Mouse (Mus musculus) MEL (cell line): Measurements from ENCODE around the gene Kalrn. TPM values are rescaled to one million over a fixed set of nuclear protein-coding genes. Genes with fewer than 3 reads are reported as not detected.

ENCODE experiments used
- DNase-seq: peaks from one replicate; pipeline ENCODE4 v3.0.0; 2011; ENCODE audit warnings: low read depth, low spot score
- H3K27ac ChIP-seq: 2 replicates; pipeline ENCODE4 v1.5.1; 2012; ENCODE audit warnings: low read depth, mild to moderate bottlenecking, control low read depth, low read length, moderate library complexity; ENCODE audit not compliant: control insufficient read depth
- H3K27me3 ChIP-seq, 2 experiments: fragments of 150-350 bp in 1 of 2; sonication (generic) in 1 of 2; 2 replicates each; pipeline ENCODE4 v1.6.1; 2012; ENCODE audit warnings: low read length in 2 of 2, mild to moderate bottlenecking in 2 of 2, improper control_type of control experiment in 1 of 2, moderate library complexity in 1 of 2; ENCODE audit not compliant: insufficient read depth in 2 of 2, control insufficient read depth in 1 of 2
- H3K36me3 ChIP-seq, 2 experiments: 2 replicates each; pipeline ENCODE4 v1.6.1; 2012 to 2014; ENCODE audit warnings: low read length in 2 of 2, improper control_type of control experiment in 1 of 2, inconsistent platforms in 1 of 2, mild to moderate bottlenecking in 1 of 2; ENCODE audit not compliant: insufficient read depth in 2 of 2, control insufficient read depth in 1 of 2
- H3K4me1 ChIP-seq, 2 experiments: fragments of 150-350 bp in 1 of 2; sonication (generic) in 1 of 2; 2 replicates each; pipeline ENCODE4 v1.6.1; 2012; ENCODE audit warnings: low read length in 2 of 2, improper control_type of control experiment in 1 of 2, mild to moderate bottlenecking in 1 of 2; ENCODE audit not compliant: insufficient read depth in 2 of 2, control insufficient read depth in 1 of 2
- H3K4me3 ChIP-seq, 2 experiments: fragments of 150-350 bp in 1 of 2; sonication (generic) in 1 of 2; 2 replicates each; pipeline ENCODE4 v1.5.1; 2012; ENCODE audit warnings: low read depth in 2 of 2, low read length in 2 of 2, mild to moderate bottlenecking in 2 of 2, moderate library complexity in 2 of 2, control low read depth in 1 of 2, improper control_type of control experiment in 1 of 2; ENCODE audit not compliant: control insufficient read depth in 1 of 2, insufficient read depth in 1 of 2
- H3K79me2 ChIP-seq: 2 replicates; pipeline ENCODE4 v1.6.1; 2012; ENCODE audit warnings: mild to moderate bottlenecking, low read length, moderate library complexity; ENCODE audit not compliant: control insufficient read depth, poor library complexity, insufficient read depth
- H3K9ac ChIP-seq: 2 replicates; pipeline ENCODE4 v1.6.1; 2012; ENCODE audit warnings: low read depth, mild to moderate bottlenecking, control low read depth, low read length, moderate library complexity; ENCODE audit not compliant: control insufficient read depth, poor library complexity, severe bottlenecking
- H3K9me3 ChIP-seq: fragments of 150-350 bp; sonication (generic); replicated peaks from 2 replicates; pipeline ENCODE4 v1.6.1; 2012; ENCODE audit warnings: mild to moderate bottlenecking, low read length, improper control_type of control experiment, moderate library complexity; ENCODE audit not compliant: insufficient read depth
- CHD1 ChIP-seq: IDR thresholded peaks from 2 replicates; pipeline ENCODE4 v1.6.1; 2012; ENCODE audit warnings: low read depth, mild to moderate bottlenecking, inconsistent platforms, low read length, improper control_type of control experiment
- CHD2 ChIP-seq: IDR thresholded peaks from 2 replicates; pipeline ENCODE4 v1.6.1; 2011; ENCODE audit warnings: low read length, improper control_type of control experiment
- EP300 ChIP-seq, 2 experiments: IDR thresholded peaks; 2 replicates each; pipeline ENCODE4 v1.6.1; 2011; ENCODE audit warnings: improper control_type of control experiment in 2 of 2, low read length in 2 of 2, low read depth in 1 of 2, mild to moderate bottlenecking in 1 of 2
- HCFC1 ChIP-seq: IDR thresholded peaks from 2 replicates; pipeline ENCODE4 v1.6.1; 2012; ENCODE audit warnings: low read depth, mild to moderate bottlenecking, inconsistent platforms, low read length, improper control_type of control experiment, moderate library complexity
- JUND ChIP-seq: IDR thresholded peaks from 2 replicates; pipeline ENCODE4 v1.6.1; 2011; ENCODE audit warnings: low read depth, mild to moderate bottlenecking, improper control_type of control experiment, low read length
- KAT2A ChIP-seq: conservative IDR thresholded peaks from 2 replicates; pipeline ENCODE4 v1.6.1; 2012; ENCODE audit warnings: low read depth, low read length, improper control_type of control experiment, inconsistent platforms
- MAX ChIP-seq: IDR thresholded peaks from 2 replicates; pipeline ENCODE4 v1.6.1; 2011; ENCODE audit warnings: low read length, improper control_type of control experiment
- MXI1 ChIP-seq: IDR thresholded peaks from 2 replicates; pipeline ENCODE4 v1.6.1; 2011; ENCODE audit warnings: mild to moderate bottlenecking, low read depth, low read length, improper control_type of control experiment
- MYC ChIP-seq: IDR thresholded peaks from 2 replicates; pipeline ENCODE4 v1.6.1; 2011; ENCODE audit warnings: low read depth, mild to moderate bottlenecking, low read length, improper control_type of control experiment, moderate library complexity
- POLR2A ChIP-seq, 2 experiments: IDR thresholded peaks; 2 replicates each; pipeline ENCODE4 v1.6.1; 2011 to 2012; ENCODE audit warnings: low read length in 2 of 2, mild to moderate bottlenecking in 2 of 2, control low read depth in 1 of 2, improper control_type of control experiment in 1 of 2, low read depth in 1 of 2, moderate library complexity in 1 of 2; ENCODE audit not compliant: control insufficient read depth in 1 of 2, insufficient read depth in 1 of 2, poor library complexity in 1 of 2
- POLR2AphosphoS2 ChIP-seq: IDR thresholded peaks from 2 replicates; pipeline ENCODE4 v1.6.1; 2011; ENCODE audit warnings: low read length, improper control_type of control experiment
- POLR2AphosphoS5 ChIP-seq: IDR thresholded peaks from 2 replicates; pipeline ENCODE4 v1.6.1; 2012; ENCODE audit warnings: low read depth, borderline replicate concordance, mild to moderate bottlenecking, inconsistent platforms, low read length, moderate library complexity, mixed read lengths
- RCOR1 ChIP-seq: IDR thresholded peaks from 2 replicates; pipeline ENCODE4 v1.6.1; 2012; ENCODE audit warnings: low read depth, mild to moderate bottlenecking, inconsistent platforms, low read length, improper control_type of control experiment
- SMC3 ChIP-seq: IDR thresholded peaks from 2 replicates; pipeline ENCODE4 v1.6.1; 2011; ENCODE audit warnings: low read depth, low read length, improper control_type of control experiment
- TAL1 ChIP-seq: IDR thresholded peaks from 2 replicates; pipeline ENCODE4 v1.6.1; 2012; ENCODE audit warnings: mild to moderate bottlenecking, inconsistent platforms, low read length, moderate library complexity, mixed read lengths
- USF2 ChIP-seq, 2 experiments: IDR thresholded peaks; 2 replicates each; pipeline ENCODE4 v1.6.1; 2011 to 2012; ENCODE audit warnings: improper control_type of control experiment in 2 of 2, low read length in 2 of 2, borderline replicate concordance in 1 of 2, inconsistent platforms in 1 of 2, low read depth in 1 of 2, mild to moderate bottlenecking in 1 of 2; ENCODE audit not compliant: insufficient read depth in 1 of 2
- ZKSCAN1 ChIP-seq: IDR thresholded peaks from 2 replicates; pipeline ENCODE4 v1.6.1; 2012; ENCODE audit warnings: low read depth, mild to moderate bottlenecking, inconsistent platforms, low read length, improper control_type of control experiment, moderate library complexity
- ZMIZ1 ChIP-seq: IDR thresholded peaks from 2 replicates; pipeline ENCODE4 v1.6.1; 2012; ENCODE audit warnings: low read depth, mild to moderate bottlenecking, inconsistent platforms, low read length, improper control_type of control experiment, moderate library complexity
- ZNF384 ChIP-seq: IDR thresholded peaks from 2 replicates; pipeline ENCODE4 v1.6.1; 2012; ENCODE audit warnings: low read depth, mild to moderate bottlenecking, inconsistent platforms, low read length, improper control_type of control experiment
- polyA plus RNA-seq, 2 experiments: library from polyadenylated mRNA; stranded (reverse) in 1 of 2; unstranded in 1 of 2; fragments of >175 nt in 1 of 2; fragments of >200 nt in 1 of 2; gene quantifications; 2 replicates each; pipeline versions ENCODE4 v1.2.1 to v1.2.4; 2012; ENCODE audit warnings: low replicate concordance in 2 of 2, low read depth in 1 of 2; ENCODE audit not compliant: insufficient read length in 2 of 2, insufficient read depth in 1 of 2, missing spikeins in 1 of 2
- total RNA-seq: library from RNA; depleted of rRNA; stranded (reverse); fragments of 300-350 nt; gene quantifications from 2 replicates; pipeline ENCODE4 v1.2.3, GENCODE M21; 2012

Gene Kalrn
- total and polyA plus RNA-seq, 3 experiments = 10.4 to 11.8 TPM; not detected in 1

DNA sequence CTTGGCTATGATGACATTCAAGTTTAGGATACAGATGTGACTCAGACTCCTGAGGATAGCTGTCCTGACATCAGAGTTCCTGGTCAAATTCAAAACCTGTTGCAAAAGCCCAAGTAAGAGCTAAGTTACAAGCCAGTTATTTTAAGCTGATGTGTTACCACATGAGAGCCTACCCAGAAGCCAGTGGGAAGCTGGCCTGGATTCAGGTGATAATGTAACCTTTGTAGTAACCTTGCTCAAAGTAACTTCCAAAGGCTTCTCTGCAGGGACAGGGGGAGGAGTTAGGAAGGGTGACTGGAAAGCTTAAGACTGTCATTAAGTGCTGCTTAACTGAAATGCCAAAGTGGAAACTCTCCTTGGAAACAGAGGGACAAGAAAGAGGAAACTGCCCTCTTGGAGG is 506.4 kb downstream of the Kalrn start:
- no peak overlapping the region for H3K9ac ChIP-seq
- no peaks in the 10 kb centered on the region for H3K4me1 ChIP-seq
- no peaks in the 10 kb centered on the region for H3K27me3 ChIP-seq
- no peaks in the 10 kb centered on the region for H3K79me2 ChIP-seq
- H3K27ac ChIP-seq = no peak overlapping the region
- no peak for DNase-seq
- H3K9me3 ChIP-seq = no peaks in the 10 kb centered on the region
- H3K4me3 ChIP-seq = no peak overlapping the region
- H3K36me3 ChIP-seq = no peaks in the 10 kb centered on the region
- TF ChIP-seq POLR2AphosphoS2 (no peak), MXI1 (no peak), POLR2A (IDR thresholded peaks at IDR 0.05; ENCODE audit: control insufficient read depth in 1 of 2, insufficient read depth in 1 of 2, low read depth in 1 of 2, low read length in 2 of 2, poor library complexity in 1 of 2) (no peak), RCOR1 (no peak)

DNA sequence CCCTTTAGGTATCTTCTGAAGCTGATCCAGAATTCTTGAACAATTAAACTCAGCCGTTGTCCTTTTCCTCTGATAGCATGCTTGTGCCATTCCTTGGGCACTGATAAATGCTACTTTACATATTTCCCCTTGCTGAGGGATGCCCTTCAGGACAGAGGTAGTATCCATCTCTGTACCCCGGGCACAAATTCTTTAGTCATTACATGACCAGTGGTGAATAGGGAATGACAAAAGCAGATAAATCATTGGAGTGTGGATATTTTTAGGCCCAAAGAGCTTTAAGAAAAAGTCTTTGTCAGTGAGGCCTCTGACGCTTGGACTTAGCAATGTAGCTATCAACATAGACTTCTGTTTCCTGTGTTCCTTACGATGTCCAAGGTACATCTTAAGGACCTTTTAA is 507.0 kb downstream of the Kalrn start:
- H3K9ac ChIP-seq = no peak overlapping the region
- H3K79me2 ChIP-seq = no peaks in the 10 kb centered on the region
- no peak overlapping the region for H3K4me3 ChIP-seq
- H3K36me3 ChIP-seq = no peaks in the 10 kb centered on the region
- no peaks in the 10 kb centered on the region for H3K4me1 ChIP-seq
- H3K27me3 ChIP-seq = no peaks in the 10 kb centered on the region
- DNase-seq = no peak
- no peaks in the 10 kb centered on the region for H3K9me3 ChIP-seq
- no peak overlapping the region for H3K27ac ChIP-seq
- no peak for TF ChIP-seq JUND
- no peak for TF ChIP-seq RCOR1
- no peak for TF ChIP-seq POLR2A (IDR thresholded peaks at IDR 0.05; ENCODE audit: control insufficient read depth in 1 of 2, insufficient read depth in 1 of 2, low read depth in 1 of 2, low read length in 2 of 2, poor library complexity in 1 of 2)
- TF ChIP-seq SMC3 = no peak
- no peak for TF ChIP-seq USF2 (IDR thresholded peaks at IDR 0.05; ENCODE audit: borderline replicate concordance in 1 of 2, insufficient read depth in 1 of 2, low read depth in 1 of 2, low read length in 2 of 2)
- TF ChIP-seq POLR2AphosphoS2 = no peak
- no peak for TF ChIP-seq CHD2
- TF ChIP-seq TAL1 = no peak
- TF ChIP-seq MAX = no peak
- no peak for TF ChIP-seq CHD1
- no peak for TF ChIP-seq HCFC1
- no peak for TF ChIP-seq POLR2AphosphoS5
- TF ChIP-seq EP300 (IDR thresholded peaks at IDR 0.05; ENCODE audit: low read depth in 1 of 2, low read length in 2 of 2) = no peak
- no peak for TF ChIP-seq ZKSCAN1
- TF ChIP-seq ZMIZ1 = no peak
- TF ChIP-seq KAT2A = no peak
- no peak for TF ChIP-seq MYC
- TF ChIP-seq ZNF384 = no peak
